Mouse (Mus musculus) left cerebral cortex, adult 8-10 months (tissue): ENCODE measurements around the gene S100a3. TPM values are rescaled to one million over a fixed set of nuclear protein-coding genes. Genes with fewer than 3 reads are reported as not detected.

ENCODE experiments used
- DNase-seq, 2 experiments: peaks; one replicate each; pipeline ENCODE4 v3.0.0; 2022; ENCODE audit warnings: low spot score in 2 of 2
- total RNA-seq, 4 experiments: library from RNA; stranded (reverse); gene quantifications; 2 replicates each; pipeline ENCODE4 v1.2.4; 2022

Gene S100a3
- total RNA-seq, 4 experiments from 2014 or later: 0.74 to 1.9 (median 1.5) TPM

- DNase-seq: no peak
Observed at GRCm38 (mm10) chr3:90625496-90625895, 65.1 kb downstream of the S100a3 start.

GRCm38 (mm10) chr3:90626266-90627021 is 66.1 kb downstream of the S100a3 start:
- DNase-seq: no peak

- DNase-seq: no peak
Observed at GRCm38 (mm10) chr3:90627366-90627765, 67.0 kb downstream of the S100a3 start.

GRCm38 (mm10) chr3:90627807-90628206 is 67.4 kb downstream of the S100a3 start:
- no peak for DNase-seq

- DNase-seq: no peak
Observed at GRCm38 (mm10) chr3:90629298-90629697, 68.9 kb downstream of the S100a3 start.

- no peak for DNase-seq
Observed at GRCm38 (mm10) chr3:90631984-90632383, 71.6 kb downstream of the S100a3 start.

- no peak for DNase-seq
Observed at GRCm38 (mm10) chr3:90638511-90639275, 78.3 kb downstream of the S100a3 start.

GRCm38 (mm10) chr3:90639511-90640154 is 79.3 kb downstream of the S100a3 start:
- no peak for DNase-seq

GRCm38 (mm10) chr3:90640981-90641380 is 80.6 kb downstream of the S100a3 start:
- DNase-seq: no peak

GRCm38 (mm10) chr3:90644220-90644619 is 83.8 kb downstream of the S100a3 start:
- no peak for DNase-seq

- DNase-seq: no peak
Observed at GRCm38 (mm10) chr3:90647291-90647690, 86.9 kb downstream of the S100a3 start.

GRCm38 (mm10) chr3:90648981-90649380 is 88.6 kb downstream of the S100a3 start:
- no peak for DNase-seq

GRCm38 (mm10) chr3:90649832-90650231 is 89.5 kb downstream of the S100a3 start:
- DNase-seq: no peak

Other genes starting within 250 kb of the S100a3 start
- gene Slc27a3, start 170.6 kb upstream of the S100a3 start, total RNA-seq: 1 to 10 TPM; 5.7 to 7.9 (median 7.4) TPM
- 10 to 100 TPM; 55.1 to 59.9 (median 59.0) TPM for gene Ints3, start 127.0 kb upstream of the S100a3 start, total RNA-seq
- 1 to 10 TPM; 4.2 to 6.0 (median 5.0) TPM for gene Npr1, start 94.7 kb upstream of the S100a3 start, total RNA-seq
- 10 to 100 TPM; 84.9 to 98.9 (median 93.3) TPM for gene Ilf2, start 84.5 kb upstream of the S100a3 start, total RNA-seq
- gene Snapin, start 69.5 kb upstream of the S100a3 start, total RNA-seq: 10 to 100 TPM; 62.4 to 74.7 (median 67.1) TPM
- gene Chtop, start 51.1 kb upstream of the S100a3 start, total RNA-seq: 100 to 1,000 TPM; 162 to 170 (median 167) TPM
- gene S100a1, start 46.2 kb upstream of the S100a3 start, total RNA-seq: 100 to 1,000 TPM; 122 to 162 (median 132) TPM
- gene S100a13, start 46.1 kb upstream of the S100a3 start, total RNA-seq: 10 to 100 TPM; 17.1 to 26.1 (median 20.5) TPM
- gene S100a14, start 33.7 kb upstream of the S100a3 start, total RNA-seq: under 1 TPM in 1 of 4 experiments, not detected in 3; 0.63 TPM
- gene S100a16, start 23.3 kb upstream of the S100a3 start, total RNA-seq: 100 to 1,000 TPM in 2 of 4 experiments, 10 to 100 TPM in 2; 85.4 to 115 (median 102) TPM
- not detected for gene S100a2, start 29.7 kb downstream of the S100a3 start, total RNA-seq
- gene Gm42674, start 41.3 kb downstream of the S100a3 start, total RNA-seq: not detected
- 1 to 10 TPM; 2.5 to 5.5 (median 4.9) TPM for gene S100a4, start 43.2 kb downstream of the S100a3 start, total RNA-seq
- 1 to 10 TPM in 1 of 4 experiments, not detected in 3; 1.1 TPM for gene S100a5, start 47.9 kb downstream of the S100a3 start, total RNA-seq
- gene S100a6, start 52.3 kb downstream of the S100a3 start, total RNA-seq: 10 to 100 TPM; 24.1 to 52.2 (median 38.7) TPM
- 1 to 10 TPM in 2 of 4 experiments, under 1 TPM in 2; 0.38 to 1.1 (median 0.91) TPM for gene S100a7a, start 93.4 kb downstream of the S100a3 start, total RNA-seq
- gene S100a8, start 108.4 kb downstream of the S100a3 start, total RNA-seq: 1 to 10 TPM in 1 of 4 experiments, not detected in 3; 1.7 TPM
- gene S100a9, start 135.1 kb downstream of the S100a3 start, total RNA-seq: not detected
- not detected for gene Pglyrp4, start 166.3 kb downstream of the S100a3 start, total RNA-seq
- gene Gm5849, start 217.3 kb downstream of the S100a3 start, total RNA-seq: not detected